Mouse (Mus musculus) limb, embryonic 13.5 days (tissue): ENCODE measurements at regions not wholly inside any gene's neighbourhood (a gene's known extent, or its start where the extent isn't known, plus 50 kb on each side); places are given as distances from the start of the nearest gene placed in this dataset.

Experiments
- ATAC-seq: fragments of 200-750 bp; cut with Nextera tagmentation; 2 replicates; pipeline ENCODE4 v1.8.0; 2017; ENCODE audit warnings: low read depth, moderate number of reproducible peaks, moderate TSS enrichment; ENCODE audit not compliant: low FRiP score
- H3K27ac ChIP-seq: fragments of 300-500 bp; sonication (generic); 2 replicates; pipeline ENCODE4 v1.5.1; 2015; ENCODE audit warnings: inconsistent platforms, mild to moderate bottlenecking, moderate library complexity
- H3K27me3 ChIP-seq: fragments of 300-500 bp; sonication (generic); 2 replicates; pipeline ENCODE4 v1.6.1; 2015; ENCODE audit warnings: mild to moderate bottlenecking, inconsistent platforms
- H3K36me3 ChIP-seq: fragments of 300-500 bp; sonication (generic); 2 replicates; pipeline ENCODE4 v1.6.1; 2015; ENCODE audit warnings: inconsistent platforms, mild to moderate bottlenecking, moderate library complexity
- H3K4me1 ChIP-seq: fragments of 300-500 bp; sonication (generic); 2 replicates; pipeline ENCODE4 v1.6.1; 2015; ENCODE audit warnings: inconsistent platforms
- H3K4me2 ChIP-seq: fragments of 300-500 bp; sonication (generic); replicated peaks from 2 replicates; pipeline ENCODE4 v1.6.1; 2015; ENCODE audit warnings: inconsistent platforms, mild to moderate bottlenecking, moderate library complexity
- H3K4me3 ChIP-seq: fragments of 300-500 bp; sonication (generic); 2 replicates; pipeline ENCODE4 v1.5.1; 2015; ENCODE audit warnings: moderate library complexity, mild to moderate bottlenecking, inconsistent platforms
- H3K9ac ChIP-seq: fragments of 300-500 bp; sonication (generic); 2 replicates; pipeline ENCODE4 v1.6.1; 2015; ENCODE audit warnings: mild to moderate bottlenecking, inconsistent platforms
- H3K9me3 ChIP-seq: fragments of 300-500 bp; sonication (generic); 2 replicates; pipeline ENCODE4 v1.6.1; 2016; ENCODE audit warnings: inconsistent platforms
- whole genome bisulfite sequencing: fragments of 180-500 bp; shearing (Covaris S2); methylation state at CpG from one replicate; pipeline ENCODE4 v1.1.7; 2015; 5-methylcytosine and 5-hydroxymethylcytosine counted together

DNA sequence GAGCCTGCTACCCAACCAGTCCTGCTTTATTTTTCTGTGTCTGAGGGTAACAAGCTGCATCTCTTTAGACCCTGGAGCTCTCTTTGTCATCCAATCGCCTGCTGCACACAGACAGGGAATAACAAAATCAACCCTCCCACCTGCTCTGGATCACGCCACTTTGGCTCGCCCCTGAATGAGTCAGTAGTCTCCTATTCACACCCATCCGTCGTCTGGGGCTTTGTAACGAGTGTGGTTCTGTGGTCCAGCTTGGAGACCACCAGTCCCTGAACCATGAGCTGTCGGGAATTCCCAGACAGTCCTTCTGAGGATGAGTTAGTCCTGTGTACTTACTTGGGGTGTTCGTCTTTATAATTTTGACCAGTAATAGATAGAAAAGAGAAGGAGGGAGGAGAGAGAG, 248.7 kb downstream of the Tgfb2 start:
- Histone ChIP-seq H3K4me3 (no peak overlapping the region), H3K9ac (no peak overlapping the region), H3K9me3 (no peaks in the 10 kb centered on the region), H3K4me2 (no peak overlapping the region), H3K4me1 (0 out of 2 replicates have a peak, but pooled peaks cover 5% of the 10 kb centered on the region), H3K27me3 (no peaks in the 10 kb centered on the region), H3K36me3 (no peaks in the 10 kb centered on the region), H3K27ac (no peak overlapping the region)
- WGBS = 87% methylated on average over 8 of the region's 8 CpGs
- no peak for ATAC-seq

DNA sequence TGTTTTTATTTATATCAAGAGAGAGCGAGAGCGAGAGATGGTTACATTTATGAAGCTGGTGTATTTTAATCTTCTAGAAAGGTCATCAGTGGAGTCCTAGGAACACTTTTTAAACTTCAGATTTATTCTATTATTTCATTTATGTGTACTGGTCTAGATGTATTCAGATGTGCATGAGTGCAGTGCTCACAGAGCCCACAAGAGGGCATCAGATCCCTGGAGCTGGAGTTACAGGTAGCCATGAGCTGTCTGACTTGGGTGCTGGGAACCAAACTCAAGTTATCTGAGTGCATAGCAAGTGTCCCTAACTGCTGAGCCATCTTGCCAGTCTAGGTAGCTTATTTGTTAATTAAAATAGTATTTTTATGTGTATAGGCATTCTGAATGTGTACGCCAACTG, 249.7 kb downstream of the Tgfb2 start:
- H3K9ac ChIP-seq = no peak overlapping the region
- no peak overlapping the region for H3K27ac ChIP-seq
- no peak overlapping the region for H3K4me2 ChIP-seq
- no peaks in the 10 kb centered on the region for H3K27me3 ChIP-seq
- ATAC-seq = no peak
- H3K36me3 ChIP-seq = no peaks in the 10 kb centered on the region
- 95% methylated on average over 3 of the region's 3 CpGs for WGBS
- 0 out of 2 replicates have a peak, but pooled peaks cover 5% of the 10 kb centered on the region for H3K4me1 ChIP-seq
- H3K9me3 ChIP-seq = no peaks in the 10 kb centered on the region
- H3K4me3 ChIP-seq = no peak overlapping the region

DNA sequence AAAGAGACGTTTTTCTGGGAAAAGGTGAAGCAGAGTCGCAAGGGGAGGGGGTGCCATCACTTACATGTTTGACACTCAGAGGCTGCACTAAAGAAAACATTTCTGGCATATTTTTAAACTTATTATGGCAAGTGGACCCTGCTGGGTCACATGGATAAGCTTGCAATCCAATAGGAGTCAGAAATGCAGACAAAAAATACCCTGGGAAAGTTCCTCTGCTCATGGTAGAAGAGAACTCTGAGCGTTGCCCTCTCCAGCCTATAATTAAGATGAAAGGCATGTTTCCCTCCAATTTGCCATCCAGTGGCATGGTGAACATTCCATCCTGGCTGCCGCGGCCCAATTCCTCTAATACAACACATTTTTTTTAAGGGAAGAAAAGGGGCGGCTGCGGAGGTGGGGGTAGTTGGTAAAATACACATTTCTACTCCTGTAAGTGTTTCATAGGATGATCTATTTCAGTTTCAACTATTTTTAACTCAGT, 250.6 kb downstream of the Tgfb2 start:
- H3K27ac ChIP-seq = no peak overlapping the region
- H3K4me3 ChIP-seq = no peak overlapping the region
- no peaks in the 10 kb centered on the region for H3K36me3 ChIP-seq
- H3K4me1 ChIP-seq = 0 out of 2 replicates have a peak, but pooled peaks cover 11% of the 10 kb centered on the region
- H3K4me2 ChIP-seq = no peak overlapping the region
- ATAC-seq = no peak
- 54% methylated on average over 7 of the region's 7 CpGs for WGBS
- no peak overlapping the region for H3K9ac ChIP-seq
- H3K9me3 ChIP-seq = no peaks in the 10 kb centered on the region
- H3K27me3 ChIP-seq = no peaks in the 10 kb centered on the region

DNA sequence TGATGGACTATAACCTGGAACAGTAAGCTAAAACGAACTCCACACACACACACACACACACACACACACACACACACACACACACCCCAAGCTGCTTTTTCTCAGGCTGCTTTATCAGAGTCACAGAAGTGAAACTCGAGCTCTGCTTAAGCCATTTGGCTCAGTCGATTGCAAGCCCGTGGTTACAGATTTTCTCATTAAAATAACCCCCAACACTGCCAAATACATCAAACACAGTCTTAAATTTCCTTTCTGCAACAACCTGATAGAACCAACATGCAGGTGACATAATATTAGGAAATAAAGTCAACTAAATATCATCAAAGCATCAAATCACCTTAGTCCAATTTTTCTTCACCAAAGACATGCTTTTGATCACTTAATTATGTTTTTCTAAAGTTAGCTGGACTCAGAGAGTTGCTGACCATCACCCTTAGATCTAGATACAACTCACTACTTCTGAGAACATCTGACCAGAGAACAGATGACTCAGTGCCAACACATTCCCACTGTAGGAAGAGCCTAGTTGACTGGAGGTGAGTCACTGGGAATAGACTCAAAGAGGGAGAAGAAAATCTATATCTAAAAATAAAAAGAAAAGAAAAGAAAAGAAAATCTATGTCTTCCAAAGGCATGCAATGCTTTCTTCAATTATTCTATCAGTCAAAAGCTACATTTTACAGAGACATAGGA, 251.2 kb downstream of the Tgfb2 start:
- no peak overlapping the region for H3K4me3 ChIP-seq
- WGBS = 23% methylated on average over 4 of the region's 4 CpGs
- H3K4me1 ChIP-seq = 0 out of 2 replicates have a peak, but pooled peaks cover 12% of the 10 kb centered on the region

DNA sequence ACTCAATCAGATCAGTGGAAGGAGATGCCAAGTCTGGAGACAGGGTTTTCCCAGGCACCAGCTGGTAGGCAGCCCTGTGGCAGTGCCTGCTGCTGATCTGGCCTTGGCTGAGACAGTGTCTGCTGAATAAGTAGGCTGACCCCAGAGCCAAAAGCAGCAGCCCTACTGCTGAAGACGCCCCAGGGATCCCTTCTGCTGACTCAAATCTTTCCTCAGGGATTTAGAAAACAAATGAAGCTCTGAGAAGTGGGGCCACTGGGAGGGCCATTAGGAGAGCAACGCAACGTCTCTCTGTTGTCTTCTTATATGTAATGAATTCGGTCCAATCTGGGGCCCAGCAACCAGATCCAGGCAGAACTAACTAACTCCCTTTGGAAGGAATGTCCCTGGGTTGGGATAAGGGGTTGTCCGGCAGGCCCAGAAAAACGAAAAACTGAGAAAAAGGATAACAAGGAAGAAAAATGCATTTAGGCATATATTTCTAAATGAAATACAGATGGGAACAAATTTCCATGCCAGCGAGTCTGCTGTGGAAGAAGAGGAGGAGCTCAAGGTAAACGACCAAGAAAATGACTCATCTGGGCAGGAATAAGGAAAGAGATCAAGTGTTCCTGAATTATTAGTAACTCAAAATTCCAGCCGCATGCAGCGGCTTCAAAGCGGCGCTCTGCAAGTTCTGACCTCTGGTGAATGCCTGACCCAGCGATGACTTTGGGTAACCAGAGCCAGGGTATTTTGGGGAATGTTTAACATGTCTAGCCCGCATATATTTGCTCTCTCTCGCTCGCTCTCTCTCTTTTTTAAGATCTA, 256.7 kb downstream of the Tgfb2 start:
- 19% methylated on average over 16 of the region's 16 CpGs for WGBS
- H3K4me2 ChIP-seq = peak overlapping the region; percentile 17
- no peak overlapping the region for H3K9ac ChIP-seq
- no peak overlapping the region for H3K4me3 ChIP-seq
- H3K9me3 ChIP-seq = no peaks in the 10 kb centered on the region
- ATAC-seq = peak; percentile 49
- no peaks in the 10 kb centered on the region for H3K27me3 ChIP-seq
- no peaks in the 10 kb centered on the region for H3K36me3 ChIP-seq
- peak overlapping the region; percentile 67 for H3K27ac ChIP-seq
- peaks cover 21% of the 10 kb centered on the region for H3K4me1 ChIP-seq

More for the DNA sequence above, 251.2 kb downstream of the Tgfb2 start:
- no peak overlapping the region for H3K9ac ChIP-seq
- no peaks in the 10 kb centered on the region for H3K9me3 ChIP-seq
- no peak overlapping the region for H3K27ac ChIP-seq
- H3K27me3 ChIP-seq = no peaks in the 10 kb centered on the region
- no peaks in the 10 kb centered on the region for H3K36me3 ChIP-seq
- no peak overlapping the region for H3K4me2 ChIP-seq
- ATAC-seq = no peak

DNA sequence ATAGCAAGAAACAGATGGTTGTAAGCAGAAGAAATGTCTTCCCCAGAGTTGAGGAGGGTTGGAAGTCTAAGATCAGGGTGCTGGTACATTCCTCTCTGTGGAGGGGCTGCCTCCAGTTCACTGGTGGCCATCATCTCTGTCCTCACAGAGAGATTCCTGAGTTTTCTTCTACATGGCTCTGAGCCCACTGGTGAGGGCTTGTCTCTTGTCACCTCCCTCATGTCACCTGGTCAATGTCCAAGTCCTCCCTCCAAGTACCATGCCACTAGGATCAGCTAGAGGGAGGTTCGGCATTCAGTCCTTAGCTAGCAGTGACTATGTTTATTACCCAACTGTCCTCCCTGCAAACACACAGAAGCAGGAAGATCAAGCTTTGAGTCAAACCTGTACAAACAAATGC, 258.3 kb downstream of the Tgfb2 start:
- Histone ChIP-seq H3K9ac (no peak overlapping the region), H3K36me3 (no peaks in the 10 kb centered on the region), H3K4me1 (peaks cover 22% of the 10 kb centered on the region), H3K4me3 (no peak overlapping the region), H3K27ac (no peak overlapping the region; the same call in 1 of the 2 replicates), H3K9me3 (no peaks in the 10 kb centered on the region), H3K4me2 (no peak overlapping the region), H3K27me3 (no peaks in the 10 kb centered on the region)
- no peak for ATAC-seq
- 62% methylated on average over 1 of the region's 1 CpGs for WGBS

- 76% methylated on average over 5 of the region's 5 CpGs for WGBS
Observed at GRCm38 (mm10) chr1:186444701-186445131, 261.1 kb downstream of the Tgfb2 start.

GRCm38 (mm10) chr1:186442160-186442559, 263.6 kb downstream of the Tgfb2 start:
- no peak overlapping the region for H3K4me2 ChIP-seq
- no peak overlapping the region for H3K9ac ChIP-seq
- H3K4me3 ChIP-seq = no peak overlapping the region
- H3K27me3 ChIP-seq = no peaks in the 10 kb centered on the region
- H3K9me3 ChIP-seq = no peaks in the 10 kb centered on the region
- H3K4me1 ChIP-seq = peaks cover 6% of the 10 kb centered on the region; the same call in 1 of the 2 replicates
- no peak overlapping the region for H3K27ac ChIP-seq
- H3K36me3 ChIP-seq = no peaks in the 10 kb centered on the region
- ATAC-seq = no peak
- WGBS = 67% methylated on average over 1 of the region's 1 CpGs

More at GRCm38 (mm10) chr1:186444701-186445131, 261.1 kb downstream of the Tgfb2 start:
- 0 out of 2 replicates have a peak, but pooled peaks have one; percentile 32 for ATAC-seq
- peaks cover 17% of the 10 kb centered on the region for H3K4me1 ChIP-seq
- H3K9ac ChIP-seq = no peak overlapping the region
- no peaks in the 10 kb centered on the region for H3K27me3 ChIP-seq
- no peak overlapping the region for H3K4me2 ChIP-seq
- no peak overlapping the region for H3K4me3 ChIP-seq
- H3K36me3 ChIP-seq = no peaks in the 10 kb centered on the region
- H3K27ac ChIP-seq = no peak overlapping the region
- no peaks in the 10 kb centered on the region for H3K9me3 ChIP-seq

- Histone ChIP-seq H3K9me3 (no peaks in the 10 kb centered on the region), H3K36me3 (no peaks in the 10 kb centered on the region), H3K9ac (no peak overlapping the region), H3K4me2 (no peak overlapping the region), H3K27me3 (no peaks in the 10 kb centered on the region), H3K4me1 (peaks cover 24% of the 10 kb centered on the region), H3K27ac (no peak overlapping the region), H3K4me3 (no peak overlapping the region)
- no peak for ATAC-seq
- WGBS = 23% methylated on average over 12 of the region's 12 CpGs
Observed at GRCm38 (mm10) chr1:186435336-186435972, 270.3 kb downstream of the Tgfb2 start.

DNA sequence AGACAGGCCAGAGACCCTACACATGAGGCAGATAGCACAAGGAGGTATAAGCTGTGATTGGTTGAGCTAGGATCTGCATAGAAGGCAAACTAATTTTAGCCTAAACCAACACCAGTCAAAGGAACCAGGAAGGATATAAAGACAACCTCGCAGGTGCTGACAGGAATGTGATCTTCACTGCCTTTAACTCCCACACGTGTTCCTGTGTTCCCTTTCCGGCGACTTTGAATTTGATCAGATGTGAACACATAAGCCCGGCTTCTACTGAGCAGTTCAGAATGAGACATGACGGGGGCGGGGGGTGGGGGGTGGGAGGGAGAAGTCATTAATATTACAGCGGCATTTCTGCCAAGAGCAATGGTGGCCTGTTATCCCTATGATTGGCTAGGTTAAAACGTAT, 271.0 kb downstream of the Tgfb2 start:
- no peak overlapping the region for H3K4me2 ChIP-seq
- no peak overlapping the region for H3K9ac ChIP-seq
- no peak for ATAC-seq
- 27% methylated on average over 9 of the region's 9 CpGs for WGBS
- H3K4me1 ChIP-seq = peaks cover 24% of the 10 kb centered on the region
- no peaks in the 10 kb centered on the region for H3K36me3 ChIP-seq
- no peak overlapping the region for H3K27ac ChIP-seq
- no peaks in the 10 kb centered on the region for H3K27me3 ChIP-seq
- H3K9me3 ChIP-seq = no peaks in the 10 kb centered on the region
- no peak overlapping the region for H3K4me3 ChIP-seq

- ATAC-seq = no peak
- WGBS = 68% methylated on average over 2 of the region's 2 CpGs
- H3K36me3 ChIP-seq = no peaks in the 10 kb centered on the region
Observed at GRCm38 (mm10) chr1:186434007-186434406, 271.8 kb downstream of the Tgfb2 start.

DNA sequence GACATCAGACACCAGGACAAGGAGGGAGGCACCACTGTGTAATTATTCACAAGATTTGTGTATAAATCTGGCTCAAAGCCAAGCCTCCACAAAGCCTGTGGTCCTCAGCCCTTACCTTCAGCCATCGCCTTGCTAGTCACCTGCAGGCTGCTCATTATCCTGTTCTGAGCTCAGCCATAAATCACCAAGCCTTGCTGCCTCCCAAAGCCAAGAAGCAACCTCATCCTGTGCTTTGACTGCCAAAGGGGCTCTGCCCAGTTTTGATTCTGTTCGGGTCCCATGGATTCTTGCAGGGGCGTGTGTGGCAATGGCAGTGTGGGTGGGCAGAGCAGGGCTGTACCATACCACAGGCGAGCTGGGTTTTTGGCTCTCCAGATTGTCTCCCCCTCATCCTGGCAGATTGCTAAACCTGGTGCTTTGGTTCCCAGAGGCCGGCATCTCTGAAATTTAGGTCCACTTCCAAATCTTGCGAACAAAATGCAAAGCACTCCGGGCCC, 272.6 kb downstream of the Tgfb2 start:
- H3K27ac ChIP-seq = no peak overlapping the region; the same call in 1 of the 2 replicates
- no peak for ATAC-seq
- no peaks in the 10 kb centered on the region for H3K27me3 ChIP-seq

More at GRCm38 (mm10) chr1:186434007-186434406, 271.8 kb downstream of the Tgfb2 start:
- Histone ChIP-seq H3K27ac (no peak overlapping the region), H3K4me3 (no peak overlapping the region), H3K4me1 (peaks cover 24% of the 10 kb centered on the region), H3K9me3 (no peaks in the 10 kb centered on the region), H3K9ac (no peak overlapping the region), H3K4me2 (no peak overlapping the region), H3K27me3 (no peaks in the 10 kb centered on the region)

More for the DNA sequence above, 272.6 kb downstream of the Tgfb2 start:
- no peak overlapping the region for H3K9ac ChIP-seq
- H3K9me3 ChIP-seq = no peaks in the 10 kb centered on the region
- H3K4me1 ChIP-seq = peaks cover 24% of the 10 kb centered on the region
- H3K4me2 ChIP-seq = no peak overlapping the region
- H3K4me3 ChIP-seq = no peak overlapping the region
- no peaks in the 10 kb centered on the region for H3K36me3 ChIP-seq
- WGBS = 56% methylated on average over 7 of the region's 7 CpGs
